Mouse (Mus musculus) stomach, embryonic 14.5 days (tissue): Measurements from ENCODE around the gene Deaf1. TPM values are rescaled to one million over a fixed set of nuclear protein-coding genes. Genes with fewer than 3 reads are reported as not detected.

Source experiments
- ATAC-seq: fragments of 200-750 bp; cut with Nextera tagmentation; 2 replicates; pipeline ENCODE4 v1.8.0; 2017; ENCODE audit warnings: low read depth, moderate TSS enrichment; ENCODE audit not compliant: insufficient number of reproducible peaks, insufficient read depth, low FRiP score
- H3K27ac ChIP-seq: fragments of 300-500 bp; sonication (generic); 2 replicates; pipeline ENCODE4 v1.5.1; 2014; ENCODE audit warnings: mild to moderate bottlenecking, low read length, moderate library complexity, mixed read lengths
- H3K27me3 ChIP-seq: fragments of 300-500 bp; sonication (generic); 2 replicates; pipeline ENCODE4 v1.6.1; 2014; ENCODE audit warnings: low read length, control low read depth, mixed read lengths; ENCODE audit not compliant: control insufficient read depth, insufficient read depth
- H3K36me3 ChIP-seq: fragments of 300-500 bp; sonication (generic); 2 replicates; pipeline ENCODE4 v1.6.1; 2014; ENCODE audit warnings: mild to moderate bottlenecking, control low read depth, low read length, moderate library complexity, mixed read lengths; ENCODE audit not compliant: control insufficient read depth, insufficient read depth
- H3K4me1 ChIP-seq: fragments of 300-500 bp; sonication (generic); 2 replicates; pipeline ENCODE4 v1.6.1; 2014; ENCODE audit warnings: low read length, control low read depth, mixed read lengths; ENCODE audit not compliant: control insufficient read depth, insufficient read depth
- H3K4me2 ChIP-seq: fragments of 300-500 bp; sonication (generic); replicated peaks from 2 replicates; pipeline ENCODE4 v1.6.1; 2014; ENCODE audit warnings: low read depth, low read length, control low read depth
- H3K4me3 ChIP-seq: fragments of 300-500 bp; sonication (generic); 2 replicates; pipeline ENCODE4 v1.5.1; 2014; ENCODE audit warnings: low read depth, low read length, control low read depth
- H3K9ac ChIP-seq: fragments of 300-500 bp; sonication (generic); replicated peaks from 2 replicates; pipeline ENCODE4 v1.6.1; 2014; ENCODE audit warnings: low read depth, mild to moderate bottlenecking, control low read depth, low read length, moderate library complexity, mixed read lengths
- H3K9me3 ChIP-seq: fragments of 300-500 bp; sonication (generic); 2 replicates; pipeline ENCODE4 v1.6.1; 2016; ENCODE audit warnings: low read depth, low read length, control low read depth; ENCODE audit not compliant: control insufficient read depth
- WGBS: fragments of 180-500 bp; shearing (Covaris S2); extraction: QIAGEN DNeasy Blood & Tissue Kit; methylation state at CpG from one replicate; pipeline ENCODE4 v1.1.7; 2014; 5-methylcytosine and 5-hydroxymethylcytosine counted together
- polyA plus RNA-seq: library from polyadenylated mRNA; unstranded; fragments of >200 nt; fragmentation: Nextera tagmentation; extraction: Ambion mirVana; gene quantifications from 2 replicates; pipeline ENCODE4 v1.2.1, GENCODE M21; 2014

Deaf1 gene
- polyA plus RNA-seq, 1 experiment from 2014 or later = 80.2 TPM

DNA sequence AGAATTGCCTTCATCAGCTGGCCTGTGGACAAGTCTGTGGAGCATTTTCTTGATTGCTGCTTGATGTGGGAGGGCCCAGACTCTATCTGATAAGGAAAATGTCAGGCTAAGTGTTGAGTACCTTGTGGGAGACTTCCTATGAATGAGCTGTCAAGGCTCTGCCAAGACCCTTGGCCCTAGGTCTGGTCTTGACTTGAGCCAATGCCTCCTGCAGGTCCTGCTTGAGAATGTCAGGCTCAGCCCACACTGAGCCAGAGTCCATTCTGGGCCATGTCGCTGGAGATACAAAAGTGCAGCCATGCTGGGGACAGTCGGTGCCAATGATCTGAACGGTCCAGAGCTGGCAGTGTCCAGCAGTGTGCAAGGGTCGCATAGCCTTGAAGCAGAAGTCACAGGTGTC, 44.7 kb downstream of the Deaf1 start:
- 84% methylated on average over 4 of the region's 4 CpGs for WGBS
- Histone ChIP-seq H3K36me3 (no peaks in the 10 kb centered on the region), H3K27me3 (no peaks in the 10 kb centered on the region), H3K9me3 (no peaks in the 10 kb centered on the region), H3K27ac (no peak overlapping the region), H3K9ac (no peak overlapping the region), H3K4me1 (peaks cover 7% of the 10 kb centered on the region; the same call in 1 of the 2 replicates), H3K4me2 (no peak overlapping the region), H3K4me3 (no peak overlapping the region)
- ATAC-seq = no peak

DNA sequence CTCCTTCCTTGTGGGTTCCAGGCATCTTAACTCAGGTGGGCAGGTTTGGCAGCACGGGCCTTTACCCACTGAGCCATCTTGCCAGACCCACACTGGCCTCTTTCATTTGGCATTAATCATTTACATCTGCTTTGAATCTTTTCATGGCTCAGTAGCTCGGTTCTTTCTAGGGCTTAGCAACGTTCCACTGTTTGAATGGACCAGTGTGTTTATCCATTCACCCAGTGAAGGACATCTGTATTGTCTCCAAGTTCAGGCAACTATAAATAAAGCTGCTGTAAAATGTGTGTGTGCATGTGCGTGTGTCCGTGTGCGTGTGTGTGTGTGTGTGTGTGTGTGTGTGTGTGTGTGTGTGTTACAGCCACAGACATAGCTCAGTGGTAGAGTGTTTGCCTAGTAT, 46.0 kb downstream of the Deaf1 start:
- Histone ChIP-seq H3K27ac (no peak overlapping the region), H3K9ac (no peak overlapping the region), H3K4me1 (peaks cover 7% of the 10 kb centered on the region; the same call in 1 of the 2 replicates), H3K36me3 (no peaks in the 10 kb centered on the region), H3K27me3 (no peaks in the 10 kb centered on the region), H3K4me2 (no peak overlapping the region), H3K4me3 (no peak overlapping the region), H3K9me3 (no peaks in the 10 kb centered on the region)
- 50% methylated on average over 6 of the region's 6 CpGs for WGBS
- no peak for ATAC-seq

DNA sequence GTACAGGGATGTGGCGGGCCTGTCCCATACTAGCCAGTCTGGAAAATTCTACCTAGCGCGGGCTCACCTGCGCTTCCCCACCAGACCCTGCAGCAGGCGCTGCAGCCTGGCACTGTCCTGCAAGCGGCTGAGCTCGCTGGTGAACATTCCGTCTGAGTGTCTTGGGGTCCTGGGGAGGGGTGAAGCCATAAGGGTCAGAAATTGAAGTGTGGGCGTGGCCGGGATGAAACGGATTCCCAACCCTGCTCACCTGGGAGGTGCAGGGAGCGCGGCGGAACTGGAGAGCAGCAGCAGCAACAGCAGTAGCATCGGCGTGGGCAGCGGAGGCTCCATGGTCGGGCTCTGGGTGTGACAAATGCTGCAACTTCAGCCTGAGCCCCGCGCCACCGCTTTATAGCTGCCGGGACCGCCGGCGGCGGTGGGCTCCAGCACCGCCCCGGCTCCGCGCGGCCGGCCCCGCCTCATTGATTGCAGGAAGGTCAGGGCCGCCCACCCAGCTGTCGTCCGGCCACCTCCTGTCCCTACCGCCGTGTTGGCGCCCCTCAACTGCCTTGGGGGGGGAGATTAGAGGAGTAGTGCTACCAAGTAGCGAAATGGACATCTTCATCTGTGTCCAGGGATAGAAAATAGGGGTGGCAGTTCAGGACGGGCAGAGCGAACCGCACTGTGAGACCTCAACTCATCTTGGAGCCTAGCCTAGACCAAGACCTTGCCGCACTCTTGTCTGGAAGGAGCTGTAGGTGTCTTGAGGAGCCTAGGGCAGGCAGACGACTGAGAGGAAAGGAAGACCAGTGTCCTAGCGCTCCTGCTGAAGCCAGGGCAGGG, 48.5 kb downstream of the Deaf1 start, which contains the start of gene Sct:
TSS of gene Sct (minus strand) at position 368 of the 825 bp plus-strand sequence.
- WGBS = 3% methylated on average over 46 of the region's 46 CpGs
- Histone ChIP-seq H3K27ac (no peak within 1 kb of the TSS), H3K4me3 (peak within 1 kb of the TSS; percentile 32), H3K4me1 (peaks cover 7% of the 10 kb centered on the region; the same call in 1 of the 2 replicates), H3K27me3 (no peaks in the 10 kb centered on the region), H3K4me2 (peak within 1 kb of the TSS; percentile 74), H3K36me3 (no peaks in the 10 kb centered on the region), H3K9ac (peak within 1 kb of the TSS; percentile 28; the same call in 1 of the 2 replicates), H3K9me3 (no peaks in the 10 kb centered on the region)
- peak; percentile 44; the same call in 1 of the 2 replicates for ATAC-seq

DNA sequence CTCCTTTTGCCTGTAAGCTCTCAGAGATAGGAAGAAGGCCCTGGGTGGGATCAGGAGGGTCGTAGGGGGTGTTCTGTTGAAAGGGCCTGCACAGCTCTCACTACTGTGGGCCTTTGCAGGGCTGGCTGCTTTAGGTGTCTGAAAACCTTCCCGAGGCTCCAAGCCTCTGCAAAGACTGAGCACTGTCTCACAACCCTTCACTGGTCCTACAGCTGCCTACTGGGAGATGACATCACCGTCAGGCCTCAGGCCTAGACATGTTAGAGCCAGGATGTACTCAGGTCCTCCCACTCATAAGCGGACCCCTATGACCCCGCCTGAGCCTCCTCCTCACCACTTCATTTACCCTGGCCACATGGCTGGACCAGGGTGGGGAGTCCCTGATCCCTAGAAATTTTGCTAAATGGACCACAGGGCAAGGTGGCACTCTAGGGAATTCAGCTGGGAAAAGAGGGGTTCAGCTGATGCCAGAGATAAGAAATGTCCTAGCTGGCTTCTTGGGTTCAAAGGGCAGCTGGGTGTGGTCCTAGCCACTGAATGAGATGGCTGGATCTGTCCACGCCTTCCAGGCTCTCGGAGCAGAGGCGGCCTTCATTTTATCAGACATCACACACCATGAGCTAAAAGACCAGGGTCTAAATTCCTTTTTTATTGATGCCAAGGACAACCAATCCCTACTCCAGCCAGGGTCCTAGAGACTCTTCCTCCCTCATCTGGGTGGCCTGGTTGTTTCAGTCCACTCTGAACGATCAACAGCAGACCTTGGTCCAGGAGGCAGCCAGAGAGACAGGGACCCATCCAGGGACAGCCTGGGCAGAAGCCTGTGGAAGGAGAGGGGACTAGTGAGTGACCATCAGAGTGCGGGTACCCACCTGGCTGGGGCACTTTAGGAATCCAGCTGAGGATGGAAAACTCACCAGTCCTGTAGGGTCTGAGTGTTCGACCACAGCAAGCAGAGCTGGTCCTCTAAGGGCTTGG, 49.5 kb downstream of the Deaf1 start:
- Histone ChIP-seq H3K4me2 (peak overlapping the region; percentile 74), H3K4me3 (no peak overlapping the region), H3K4me1 (peaks cover 7% of the 10 kb centered on the region; the same call in 1 of the 2 replicates), H3K36me3 (no peaks in the 10 kb centered on the region), H3K27me3 (no peaks in the 10 kb centered on the region), H3K9me3 (no peaks in the 10 kb centered on the region), H3K27ac (no peak overlapping the region), H3K9ac (no peak overlapping the region)
- WGBS = 76% methylated on average over 11 of the region's 11 CpGs
- 0 out of 2 replicates have a peak, but pooled peaks have one; percentile 3 for ATAC-seq

DNA sequence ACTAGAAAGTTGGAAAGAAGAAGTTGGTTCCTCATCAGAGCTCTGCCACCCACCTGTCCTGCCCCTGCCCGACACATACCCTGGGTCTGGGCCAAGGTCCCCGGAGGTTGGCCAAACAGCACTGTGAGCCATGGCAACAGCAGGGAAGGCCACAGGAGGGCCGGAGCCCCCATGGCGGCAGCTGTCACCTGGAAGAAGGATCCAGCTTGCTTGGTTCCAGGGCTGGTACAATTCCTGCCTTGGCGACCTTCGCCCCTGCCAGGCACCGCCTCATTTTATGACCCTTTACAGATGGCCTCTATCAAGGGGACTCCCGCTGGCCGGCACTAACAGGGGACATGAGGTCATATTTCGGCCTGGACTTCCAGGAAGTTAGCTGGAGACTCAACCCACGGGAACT, 50.9 kb downstream of the Deaf1 start, which contains the start of gene Cdhr5:
TSS of gene Cdhr5 (minus strand) at position 241 of the 400 bp plus-strand sequence.
- ATAC-seq = no peak
- WGBS = 47% methylated on average over 11 of the region's 11 CpGs

DNA sequence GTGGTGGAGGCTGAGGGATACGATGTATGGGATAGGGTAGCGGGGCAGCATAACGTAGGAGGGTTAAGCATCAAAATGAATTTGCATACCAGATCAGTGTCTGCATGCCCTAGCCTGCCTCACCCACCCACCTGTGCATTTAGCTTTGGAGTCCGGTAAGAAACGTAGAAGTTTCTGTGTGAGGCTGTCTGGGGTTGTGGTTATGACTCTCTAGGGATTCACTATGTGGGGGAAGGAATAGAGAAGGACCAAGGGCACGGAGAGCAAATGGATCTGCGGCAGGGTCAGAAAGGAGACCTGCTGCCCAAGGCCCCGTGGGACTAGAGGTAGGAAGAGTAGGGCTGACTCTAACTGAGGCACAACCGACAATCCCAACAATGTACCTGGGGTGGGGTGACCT, 52.1 kb downstream of the Deaf1 start:
- 79% methylated on average over 9 of the region's 9 CpGs for WGBS
- H3K4me2 ChIP-seq = no peak overlapping the region

More for the DNA sequence above, 50.9 kb downstream of the Deaf1 start, which contains the start of gene Cdhr5:
- no peaks in the 10 kb centered on the region for H3K27me3 ChIP-seq
- H3K4me3 ChIP-seq = no peak within 1 kb of the TSS
- peaks cover 7% of the 10 kb centered on the region; the same call in 1 of the 2 replicates for H3K4me1 ChIP-seq
- H3K27ac ChIP-seq = no peak within 1 kb of the TSS
- no peaks in the 10 kb centered on the region for H3K36me3 ChIP-seq
- H3K9ac ChIP-seq = no peak within 1 kb of the TSS
- no peak within 1 kb of the TSS for H3K4me2 ChIP-seq
- no peaks in the 10 kb centered on the region for H3K9me3 ChIP-seq

DNA sequence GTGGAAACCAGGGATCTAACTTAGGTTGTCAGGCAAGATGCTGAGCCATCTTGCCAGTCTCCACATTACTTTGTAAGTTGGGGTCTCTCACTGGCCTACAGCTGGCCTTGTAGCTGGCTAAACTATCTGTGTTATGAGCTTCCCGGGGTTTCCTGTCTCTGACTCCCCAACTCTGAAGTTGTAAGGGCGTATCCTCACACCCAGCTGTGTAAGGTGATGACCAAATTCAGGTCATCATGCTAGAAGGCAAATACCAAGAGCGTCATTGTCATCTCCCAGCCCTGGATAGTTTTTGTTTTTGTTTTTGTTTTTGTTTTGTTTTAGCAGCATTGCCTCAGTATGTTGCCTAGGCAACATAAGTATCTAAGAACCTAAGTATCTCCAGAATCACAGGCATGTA, 56.9 kb downstream of the Deaf1 start:
- H3K36me3 ChIP-seq = no peaks in the 10 kb centered on the region
- no peaks in the 10 kb centered on the region for H3K27me3 ChIP-seq
- H3K4me3 ChIP-seq = no peak overlapping the region
- no peaks in the 10 kb centered on the region for H3K9me3 ChIP-seq
- no peak overlapping the region for H3K9ac ChIP-seq
- no peak overlapping the region for H3K27ac ChIP-seq
- H3K4me2 ChIP-seq = no peak overlapping the region
- no peak for ATAC-seq
- H3K4me1 ChIP-seq = 0 out of 2 replicates have a peak, but pooled peaks cover 2% of the 10 kb centered on the region
- 85% methylated on average over 3 of the region's 3 CpGs for WGBS

More for the DNA sequence above, 52.1 kb downstream of the Deaf1 start:
- Histone ChIP-seq H3K9ac (no peak overlapping the region), H3K27me3 (no peaks in the 10 kb centered on the region), H3K4me3 (no peak overlapping the region), H3K4me1 (peaks cover 7% of the 10 kb centered on the region; the same call in 1 of the 2 replicates), H3K9me3 (no peaks in the 10 kb centered on the region), H3K36me3 (no peaks in the 10 kb centered on the region), H3K27ac (no peak overlapping the region)
- ATAC-seq = no peak

DNA sequence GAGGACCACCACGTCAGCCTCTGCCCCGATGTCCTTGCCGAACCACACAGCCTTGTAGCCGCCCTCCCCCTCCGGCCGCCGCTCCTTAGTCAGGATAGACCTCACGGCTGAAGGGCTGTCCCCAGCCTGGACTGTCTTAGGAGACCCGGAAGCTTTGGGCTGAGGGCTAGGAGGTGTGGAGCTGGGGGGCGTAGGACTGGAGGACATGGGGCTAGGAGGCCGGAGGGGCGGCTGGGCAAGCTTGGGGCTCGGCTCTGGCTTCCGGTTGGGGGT, 58.3 kb downstream of the Deaf1 start:
- 76% methylated on average over 14 of the region's 14 CpGs for WGBS
- no peak overlapping the region for H3K27ac ChIP-seq
- no peaks in the 10 kb centered on the region for H3K9me3 ChIP-seq
- no peaks in the 10 kb centered on the region for H3K36me3 ChIP-seq
- no peak overlapping the region for H3K4me3 ChIP-seq
- no peaks in the 10 kb centered on the region for H3K27me3 ChIP-seq
- H3K4me1 ChIP-seq = 0 out of 2 replicates have a peak, but pooled peaks cover 2% of the 10 kb centered on the region
- no peak overlapping the region for H3K4me2 ChIP-seq
- no peak overlapping the region for H3K9ac ChIP-seq
- no peak for ATAC-seq
